Mouse (Mus musculus) small intestine, adult 2 months (tissue): Measurements from ENCODE around the gene H2al1h.
"Not testable (repeated sequence)": the region's sequence is repeated elsewhere in the genome, so short reads cannot be mapped to it uniquely, and the experiment has no call there.

Source experiments
- CTCF ChIP-seq: fragments of 200-500 bp; IDR thresholded peaks from 2 replicates; pipeline ENCODE4 v1.5.1; 2012; ENCODE audit warnings: low read depth, mild to moderate bottlenecking, control low read depth, inconsistent platforms, low read length, moderate library complexity, mixed read lengths; ENCODE audit not compliant: insufficient replicate concordance, insufficient read length; ENCODE audit errors: extremely low read depth
- POLR2A ChIP-seq: fragments of 200-500 bp; IDR thresholded peaks from 2 replicates; pipeline ENCODE4 v1.6.1; 2012; ENCODE audit warnings: low read depth, mild to moderate bottlenecking, control low read depth, inconsistent platforms, low read length, moderate library complexity

DNA sequence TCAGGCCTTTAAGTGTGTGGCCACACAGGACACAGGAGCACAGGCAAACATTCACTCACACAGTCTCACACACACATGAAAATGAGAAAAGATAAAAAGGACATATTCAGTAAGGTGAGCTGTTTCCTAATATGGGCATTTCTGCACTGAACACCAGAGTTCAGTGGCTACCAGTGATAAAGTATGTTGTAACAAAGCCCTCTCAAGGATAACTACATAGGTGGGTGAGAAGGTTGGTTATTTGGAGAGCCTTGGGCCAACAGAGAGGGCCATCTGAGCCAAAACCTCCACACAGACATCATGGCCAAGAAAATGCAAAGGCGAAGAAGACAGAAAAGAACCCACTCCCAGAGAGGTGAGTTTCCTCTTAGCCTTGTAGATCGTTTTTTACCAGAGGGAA is 6.2 kb downstream of the H2al1h start, which contains the start of gene H2al1j:
- not testable (repeated sequence) for TF ChIP-seq CTCF, POLR2A
